Mouse (Mus musculus) left cerebral cortex, postnatal 36 days (tissue): ENCODE measurements around the gene Frem3. TPM values are rescaled to one million over a fixed set of nuclear protein-coding genes. Genes with fewer than 3 reads are reported as not detected.

Experiments
- DNase-seq, 2 experiments: peaks; one replicate each; pipeline ENCODE4 v3.0.0; 2021 to 2022; ENCODE audit warnings: low spot score in 2 of 2, mixed read lengths in 1 of 2
- intact Hi-C: fragments of 180-260 bp; cut with DNase I; formaldehyde crosslinking; loops from one replicate; pipeline ENCODE4 v1.15.1; 2025
- total RNA-seq, 2 experiments: library from RNA; stranded (reverse); gene quantifications; 2 replicates each; pipeline ENCODE4 v1.2.3; 2021

Gene Frem3
- under 1 TPM; 0.15 to 0.23 TPM for total RNA-seq

- DNase-seq, result peak in 1 of 2 experiments; percentile 3
- intact Hi-C loops, result no loop called here
Observed at GRCm38 (mm10) chr8:80610549-80611440, at the start of gene Frem3. Gene Frem3 (plus strand): TSS chr8:80611080.

GRCm38 (mm10) chr8:80564205-80564839, 46.6 kb upstream of the Frem3 start:
- no peak for DNase-seq

GRCm38 (mm10) chr8:80567471-80567870, 43.4 kb upstream of the Frem3 start:
- DNase-seq, result no peak
- intact Hi-C loops, result no loop called here

More at GRCm38 (mm10) chr8:80564205-80564839, 46.6 kb upstream of the Frem3 start:
- intact Hi-C loops, result no loop called here

GRCm38 (mm10) chr8:80568243-80568995, 42.5 kb upstream of the Frem3 start:
- no peak for DNase-seq
- intact Hi-C loops, result no loop called here

GRCm38 (mm10) chr8:80572417-80573061, 38.3 kb upstream of the Frem3 start:
- intact Hi-C loops, result no loop called here
- no peak for DNase-seq

GRCm38 (mm10) chr8:80577126-80577525, 33.8 kb upstream of the Frem3 start:
- intact Hi-C loops, result no loop called here
- DNase-seq, result no peak

- intact Hi-C loops, result no loop called here
- DNase-seq, result no peak
Observed at GRCm38 (mm10) chr8:80579038-80579437, 31.8 kb upstream of the Frem3 start.

- intact Hi-C loops, result no loop called here
- no peak for DNase-seq
Observed at GRCm38 (mm10) chr8:80592626-80593025, 18.3 kb upstream of the Frem3 start.

- intact Hi-C loops, result no loop called here
- no peak for DNase-seq
Observed at GRCm38 (mm10) chr8:80600600-80601170, 10.2 kb upstream of the Frem3 start.

GRCm38 (mm10) chr8:80601886-80602285, 9.0 kb upstream of the Frem3 start:
- no peak for DNase-seq
- intact Hi-C loops, result no loop called here

GRCm38 (mm10) chr8:80607082-80607481, 3.8 kb upstream of the Frem3 start:
- intact Hi-C loops, result no loop called here
- no peak for DNase-seq

GRCm38 (mm10) chr8:80611441-80611751, 516 bp downstream of the Frem3 start:
- intact Hi-C loops, result no loop called here
- no peak for DNase-seq

GRCm38 (mm10) chr8:80619787-80620186, 8.9 kb downstream of the Frem3 start:
- intact Hi-C loops, result no loop called here
- no peak for DNase-seq

- intact Hi-C loops, result no loop called here
- no peak for DNase-seq
Observed at GRCm38 (mm10) chr8:80647394-80647793, 36.5 kb downstream of the Frem3 start.

- no peak for DNase-seq
- intact Hi-C loops, result no loop called here
Observed at GRCm38 (mm10) chr8:80657639-80658038, 46.8 kb downstream of the Frem3 start.

- intact Hi-C loops, result no loop called here
- DNase-seq, result no peak
Observed at GRCm38 (mm10) chr8:80661055-80661454, 50.2 kb downstream of the Frem3 start.

- no peak for DNase-seq
Observed at GRCm38 (mm10) chr8:80663476-80663875, 52.6 kb downstream of the Frem3 start.

GRCm38 (mm10) chr8:80669277-80669901, 58.5 kb downstream of the Frem3 start:
- no peak for DNase-seq
- intact Hi-C loops, result no loop called here

More at GRCm38 (mm10) chr8:80663476-80663875, 52.6 kb downstream of the Frem3 start:
- intact Hi-C loops, result no loop called here

- intact Hi-C loops, result loop anchor here (10.0 kb wide), 1 partner anchor 948 kb away; no protein-coding TSS in a partner anchor
- no peak for DNase-seq
Observed at GRCm38 (mm10) chr8:80682594-80682993, 71.7 kb downstream of the Frem3 start.
